Mouse (Mus musculus) ovary, postnatal 10 days (tissue): Measurements from ENCODE around the gene Ppfibp1.

ENCODE experiments used
- DNase-seq: peaks from one replicate; pipeline ENCODE4 v3.0.0; 2022; ENCODE audit warnings: low spot score

The Ppfibp1 gene

GRCm38 (mm10) chr6:146959908-146960680, 71.8 kb downstream of the Ppfibp1 start:
- DNase-seq = no peak

- no peak for DNase-seq
These were observed 72.7 kb downstream of the Ppfibp1 start for GRCm38 (mm10) chr6:146960956-146961355.

DNA sequence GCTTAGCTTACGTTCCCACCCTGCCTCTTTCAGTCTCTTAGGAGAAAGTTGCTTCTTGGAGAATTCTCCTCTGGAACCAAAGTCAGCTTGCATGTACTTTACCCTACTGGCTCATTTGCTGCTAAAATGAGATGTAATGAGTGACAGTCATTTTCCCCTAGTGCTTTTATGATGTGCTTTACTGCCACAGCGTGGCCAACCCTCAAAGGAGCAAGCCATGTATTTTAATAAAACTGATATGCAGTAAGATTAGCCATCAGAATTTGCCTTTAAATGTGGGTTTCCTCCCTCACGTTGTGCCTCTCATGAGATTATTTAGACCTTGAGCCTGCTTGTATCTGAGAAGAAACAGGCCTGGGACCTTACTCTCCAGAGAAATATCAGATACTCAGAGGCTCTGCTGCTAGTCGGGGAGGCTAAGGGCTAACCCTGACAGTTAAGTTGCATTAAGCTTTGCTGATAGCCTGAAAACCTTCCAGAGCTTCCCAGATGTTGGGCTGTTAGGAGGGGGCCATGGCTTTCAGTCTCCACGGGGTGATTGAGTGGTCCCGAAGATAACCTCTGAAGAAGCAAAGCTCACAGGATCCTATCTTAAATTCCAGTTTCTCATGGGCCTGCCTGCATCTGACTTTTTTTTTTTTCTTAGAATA, 73.7 kb downstream of the Ppfibp1 start:
- no peak for DNase-seq

DNA sequence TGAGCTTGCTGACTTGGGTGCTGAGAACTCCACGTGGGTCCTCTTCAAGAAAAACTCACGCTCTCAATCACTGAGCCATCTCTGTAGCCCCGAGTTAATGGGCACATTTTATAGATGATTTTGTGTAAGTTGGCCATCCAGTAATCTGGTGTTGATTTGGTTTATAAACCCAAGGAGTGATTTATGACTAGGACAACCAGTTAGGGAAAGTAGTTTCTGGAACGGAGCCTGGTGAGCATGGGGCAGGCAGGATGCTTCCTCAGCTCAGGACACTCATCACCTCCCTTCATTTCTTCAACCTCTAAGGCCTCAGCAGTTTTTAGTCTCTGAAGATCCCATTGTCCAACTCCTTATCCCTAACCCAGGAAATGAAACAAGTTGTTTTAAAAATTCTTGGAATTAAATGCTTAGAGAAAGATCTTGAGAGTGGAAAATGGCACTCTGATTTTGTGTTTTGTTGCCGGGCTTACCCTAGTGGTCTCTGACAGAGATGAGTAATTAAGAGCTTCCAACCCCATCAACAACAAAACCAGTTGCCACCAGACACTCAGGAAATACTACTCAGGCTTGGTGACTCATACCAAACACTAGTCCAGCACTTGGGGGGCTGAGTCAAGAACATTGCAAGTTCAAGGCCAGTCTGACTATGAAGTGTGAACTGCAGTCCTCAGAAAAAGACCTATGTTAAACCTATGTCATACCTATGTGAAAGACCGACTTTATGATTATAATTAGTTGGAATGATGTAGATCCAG, 75.3 kb downstream of the Ppfibp1 start:
- DNase-seq = no peak

DNA sequence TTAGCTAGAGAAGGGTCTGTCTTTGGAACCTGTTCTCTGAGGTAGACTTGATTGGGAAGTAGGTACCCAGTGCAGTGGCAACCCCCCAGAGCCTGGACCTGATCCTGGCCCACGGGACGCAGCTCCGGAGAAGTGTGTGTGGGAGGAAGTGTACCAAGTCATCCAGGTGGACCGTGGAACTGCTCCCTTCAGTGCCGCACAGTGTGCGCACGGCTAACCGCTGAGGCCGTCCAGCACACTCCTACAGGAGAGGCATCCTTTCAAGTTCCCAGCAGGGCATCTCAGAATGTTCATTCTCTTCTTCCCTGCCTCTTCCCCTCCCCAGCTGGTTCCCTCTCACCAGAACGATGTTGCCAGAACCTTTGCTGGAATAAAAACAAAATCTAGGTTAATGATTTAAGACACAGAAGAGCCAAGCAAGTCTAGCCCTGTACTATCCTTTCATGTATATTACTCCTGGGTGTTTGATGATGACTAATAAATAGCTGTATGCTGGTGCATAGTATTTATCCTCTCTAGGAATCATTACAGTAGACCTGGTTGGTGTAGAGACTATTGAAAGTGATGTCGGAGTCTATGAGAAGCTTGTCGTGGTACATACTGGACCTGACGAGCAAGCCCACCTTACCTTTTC, 77.0 kb downstream of the Ppfibp1 start:
- no peak for DNase-seq

GRCm38 (mm10) chr6:146966446-146967019, 78.2 kb downstream of the Ppfibp1 start:
- DNase-seq = no peak

GRCm38 (mm10) chr6:146967836-146968235, 79.5 kb downstream of the Ppfibp1 start:
- DNase-seq = no peak

GRCm38 (mm10) chr6:146970811-146971210, 82.5 kb downstream of the Ppfibp1 start:
- no peak for DNase-seq

DNA sequence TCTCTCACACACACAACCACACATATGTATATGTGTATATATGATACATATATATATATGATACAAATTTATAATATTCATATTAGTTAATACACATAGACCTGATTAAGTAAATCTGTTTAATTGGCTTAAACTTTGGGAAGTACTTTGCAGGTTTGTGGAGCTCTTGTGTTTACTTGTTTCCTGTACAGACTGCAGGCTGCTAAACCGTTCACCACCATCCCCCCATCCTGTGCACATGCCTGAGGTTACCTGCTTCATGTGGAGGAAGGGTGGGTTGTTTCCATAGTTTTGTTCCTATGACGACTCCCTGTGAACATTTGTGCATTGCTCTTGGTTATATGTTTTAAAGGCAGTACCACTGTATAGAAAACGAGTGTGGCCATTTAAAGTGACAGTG, 83.1 kb downstream of the Ppfibp1 start:
- no peak for DNase-seq

DNA sequence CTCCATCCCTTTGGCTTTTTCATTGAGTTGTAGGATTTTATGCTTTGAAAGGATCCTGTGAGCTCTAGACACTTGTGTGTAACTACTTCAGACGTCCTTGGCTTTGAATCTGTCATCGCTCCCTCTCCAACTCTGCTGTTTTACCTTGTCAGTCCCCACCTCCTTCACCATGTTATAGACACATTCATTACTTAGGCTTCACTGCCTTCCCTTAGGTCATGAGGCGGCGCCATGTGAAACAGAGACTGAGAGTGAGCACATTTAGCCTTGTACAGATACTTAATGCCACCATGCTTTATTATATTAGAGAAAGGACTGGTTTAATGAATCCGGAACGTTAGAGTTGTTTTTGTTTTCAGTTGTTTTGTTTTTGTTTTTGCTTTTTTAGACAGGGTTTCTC, 83.7 kb downstream of the Ppfibp1 start:
- no peak for DNase-seq

GRCm38 (mm10) chr6:146972740-146973139, 84.5 kb downstream of the Ppfibp1 start:
- DNase-seq = no peak

DNA sequence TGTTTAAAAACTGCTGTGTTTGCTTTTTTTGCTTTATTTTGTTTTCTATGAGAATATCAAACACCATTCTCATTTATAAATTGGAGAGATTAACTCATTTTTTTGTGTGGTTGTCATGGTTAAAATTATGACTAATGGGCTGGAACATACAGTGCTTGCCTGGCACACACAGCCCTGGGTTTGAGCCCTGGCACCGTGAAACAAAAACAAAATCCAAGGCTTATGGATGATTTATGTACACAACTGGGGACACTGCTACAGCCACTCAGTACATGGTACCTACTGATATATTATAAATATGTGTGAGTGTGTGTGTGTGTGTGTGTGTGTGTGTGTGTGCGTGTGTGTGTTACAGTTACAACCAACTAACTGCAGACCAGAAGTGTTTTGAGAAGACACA, 85.1 kb downstream of the Ppfibp1 start:
- DNase-seq = no peak

GRCm38 (mm10) chr6:146973830-146974229, 85.5 kb downstream of the Ppfibp1 start:
- DNase-seq = no peak

DNA sequence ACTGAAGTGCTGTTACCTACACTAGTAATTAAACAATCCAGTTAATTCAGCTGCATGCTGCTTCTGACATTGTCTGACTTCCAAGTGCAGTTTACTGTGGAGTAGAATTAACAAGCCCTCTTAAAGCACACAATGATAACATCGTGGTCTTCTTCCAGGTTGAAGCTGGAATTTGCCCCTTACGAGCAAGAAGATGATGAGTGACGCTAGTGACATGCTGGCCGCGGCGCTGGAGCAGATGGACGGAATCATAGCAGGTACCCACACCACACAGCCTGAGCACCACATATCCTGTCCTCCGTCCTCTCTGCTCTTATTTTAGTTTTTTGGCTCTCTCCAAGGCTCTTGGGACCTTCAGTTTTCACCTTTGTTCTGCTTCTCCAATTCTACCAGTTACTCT, 88.2 kb downstream of the Ppfibp1 start:
- no peak for DNase-seq

DNA sequence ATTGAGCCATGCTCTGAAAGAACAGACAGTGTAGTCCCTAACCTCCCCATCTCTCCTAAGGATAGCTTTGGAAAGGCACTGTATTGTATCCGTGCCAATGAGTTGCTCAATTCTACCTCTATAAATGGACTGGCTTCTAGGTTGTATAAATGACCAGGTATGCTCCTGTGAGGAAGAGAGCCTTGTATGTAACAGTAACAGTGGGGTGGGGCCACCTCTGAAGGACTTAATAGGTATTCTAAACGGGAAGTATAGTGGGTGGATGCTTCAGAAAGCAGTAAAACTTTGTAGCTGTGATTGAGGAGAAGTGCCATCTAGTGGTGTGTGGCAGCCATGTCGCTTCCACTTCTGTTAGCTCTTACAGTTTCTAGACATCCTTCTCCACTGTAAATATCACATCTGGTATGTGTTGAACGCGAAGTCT, 90.4 kb downstream of the Ppfibp1 start:
- no peak for DNase-seq

- no peak for DNase-seq
These were observed 90.9 kb downstream of the Ppfibp1 start for GRCm38 (mm10) chr6:146979115-146979744.

DNA sequence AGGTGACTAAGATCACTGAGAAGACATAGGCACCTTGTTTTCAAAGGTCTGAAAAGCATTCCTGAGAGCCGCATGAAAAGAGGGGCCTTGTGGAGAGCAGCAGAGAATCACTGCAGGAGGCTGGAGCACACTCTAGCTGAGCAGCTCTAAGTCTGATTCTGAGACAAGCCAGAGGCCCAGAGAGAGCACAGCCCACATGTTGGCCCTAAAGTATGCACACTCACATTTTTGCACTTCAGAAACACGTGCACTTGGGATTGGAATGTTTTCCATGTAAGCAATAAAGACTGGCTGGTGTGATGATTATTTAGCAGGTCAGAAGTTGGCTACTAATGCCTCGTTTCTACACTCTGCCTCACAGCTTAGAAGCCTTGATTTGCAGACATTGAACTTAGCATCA, 91.7 kb downstream of the Ppfibp1 start:
- no peak for DNase-seq

DNA sequence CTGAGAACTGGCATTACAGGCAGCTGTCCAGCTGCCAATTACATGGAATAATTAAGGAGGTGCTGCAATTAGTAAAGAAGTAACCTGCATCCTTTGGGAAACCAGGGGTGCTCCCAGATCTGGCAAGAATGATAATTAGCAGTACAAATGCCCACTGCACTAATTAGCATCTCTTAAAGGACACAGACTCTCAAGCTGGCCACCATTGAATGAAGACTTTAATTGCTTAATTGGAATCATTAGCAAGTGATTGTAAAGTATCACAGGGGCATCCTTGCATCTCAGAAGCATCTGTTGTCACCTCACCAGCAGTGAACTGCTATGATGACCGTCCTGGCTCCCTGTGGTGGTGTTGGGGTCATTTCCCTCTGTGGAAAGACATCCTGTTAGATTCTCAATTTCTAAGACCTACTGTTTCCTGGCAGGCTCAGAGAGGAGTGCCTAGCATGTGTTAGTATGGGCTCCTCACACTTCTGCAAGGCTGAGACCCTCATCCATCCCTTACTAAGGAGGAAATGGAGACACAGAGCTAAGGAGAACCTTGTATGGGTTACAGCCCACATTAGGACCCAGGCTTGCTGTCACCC, 93.1 kb downstream of the Ppfibp1 start:
- no peak for DNase-seq

- no peak for DNase-seq
These were observed 96.3 kb downstream of the Ppfibp1 start for GRCm38 (mm10) chr6:146984569-146984968.

- peak; percentile 15 for DNase-seq
These were observed 105.9 kb downstream of the Ppfibp1 start for GRCm38 (mm10) chr6:146994236-146994635.

DNA sequence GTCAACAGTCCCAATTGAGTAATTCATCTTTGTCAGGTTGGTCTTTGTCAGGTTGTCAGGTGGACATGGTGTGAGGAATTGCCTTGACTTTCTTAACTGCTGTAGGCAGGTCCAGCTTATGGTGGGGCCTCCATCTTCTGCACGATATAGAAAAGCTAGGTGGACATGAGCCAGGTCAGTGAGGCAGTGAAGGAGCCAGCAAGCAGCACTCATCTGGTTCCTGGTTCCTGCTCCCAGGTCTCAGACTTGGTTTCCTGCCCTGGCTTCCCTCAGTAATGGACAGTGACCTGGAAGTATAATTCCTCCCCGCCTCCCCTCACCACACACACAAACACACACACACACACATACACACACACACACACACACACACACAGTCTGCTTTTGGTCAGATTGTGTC, 107.1 kb downstream of the Ppfibp1 start:
- no peak for DNase-seq
